ENCODE assay signal across 8 mouse cellular contexts in genomic region chr4:132731616-132732015, GRCm38 (mm10). TPM values are rescaled to one million over a fixed set of nuclear protein-coding genes. Genes with fewer than 3 reads are reported as not detected.
A peak's percentile ranks its signal among the peaks of the same experiment; 100 is the strongest.
DNase-seq lines count a peak whose midpoint lies in the region; ATAC-seq and TF ChIP-seq lines count a peak whose summit lies in the region.

No protein-coding gene starts in this region.

- no peak for TF ChIP-seq CTCF in CH12.LX (conservative IDR thresholded peaks at IDR 0.05 in 1 of 2, IDR thresholded peaks at IDR 0.05 in 1 of 2; ENCODE audit: low read depth in 2 of 2, low read length in 2 of 2)

- peaks cover 12 to 37% of the 10 kb centered on the region in 2 experiments for H3K36me3 ChIP-seq in CH12.LX (replicated peaks in 1 of 2; ENCODE audit: control insufficient read depth in 1 of 2, insufficient read depth in 1 of 2, low read length in 1 of 2)
- 0 out of 2 replicates have a peak, but pooled peaks cover 3% of the 10 kb centered on the region for H3K36me3 ChIP-seq in forebrain, embryonic 14.5 days (ENCODE audit: control insufficient read depth, insufficient read depth, low read length)
- H3K36me3 ChIP-seq in liver, embryonic 15.5 days (replicated peaks): no peaks in the 10 kb centered on the region

- DNase-seq in heart, adult 11 months: peak; percentile 91
- no peak for DNase-seq in heart, postnatal 14 days
- DNase-seq in CH12.LX (ENCODE audit: extremely low read depth): no peak
- no peak for DNase-seq in forebrain, embryonic 14.5 days (ENCODE audit: low spot score)
- DNase-seq in yolk sac, embryonic 10.5 days (ENCODE audit: low spot score): no peak
- DNase-seq in layer of hippocampus, adult 18-20 months (ENCODE audit: low spot score in 2 of 2): no peak
- DNase-seq in kidney, postnatal 4 days: no peak

- H3K4me3 ChIP-seq in CH12.LX (replicated peaks in 1 of 3; ENCODE audit: low read depth in 2 of 3, low read length in 2 of 3, poor library complexity in 1 of 3): peak overlapping the region; percentile 63 to 92 (median 77)
- peak overlapping the region; percentile 48 for H3K4me3 ChIP-seq in forebrain, embryonic 14.5 days (ENCODE audit: low read depth, low read length)
- peak overlapping the region; percentile 62 for H3K4me3 ChIP-seq in liver, embryonic 15.5 days (replicated peaks)

- H3K9ac ChIP-seq in CH12.LX (ENCODE audit: insufficient read depth, low read depth): peak overlapping the region; percentile 46
- H3K9ac ChIP-seq in forebrain, embryonic 14.5 days (ENCODE audit: low read length): peak overlapping the region; percentile 66
- peak overlapping the region; percentile 56; the same call in 1 of the 2 replicates for H3K9ac ChIP-seq in liver, embryonic 15.5 days

- TF ChIP-seq EP300 in CH12.LX (IDR thresholded peaks at IDR 0.05; ENCODE audit: low read length): no peak

- intact Hi-C loops in heart, postnatal 14 days (cut with DNase I): no loop called here

- in situ Hi-C loops in CH12.LX (cut with MboI; ENCODE audit: low pct_ligation_motif_present, low pct_unique_long_range_greater_than_20kb, low sequenced_read_pairs): no loop called here

- no peaks in the 10 kb centered on the region for H3K9me3 ChIP-seq in CH12.LX (replicated peaks; ENCODE audit: low read length)
- no peaks in the 10 kb centered on the region for H3K9me3 ChIP-seq in forebrain, embryonic 14.5 days (replicated peaks; ENCODE audit: control insufficient read depth, low read length)
- no peaks in the 10 kb centered on the region for H3K9me3 ChIP-seq in liver, embryonic 15.5 days (replicated peaks)

- ATAC-seq in forebrain, embryonic 14.5 days: no peak
- ATAC-seq in liver, embryonic 15.5 days (ENCODE audit: insufficient read depth): no peak

- no peaks in the 10 kb centered on the region for H3K79me2 ChIP-seq in CH12.LX (replicated peaks; ENCODE audit: control insufficient read depth, extremely low read depth, insufficient read depth, poor library complexity, severe bottlenecking)

- H3K4me2 ChIP-seq in CH12.LX (ENCODE audit: insufficient read depth, low read depth, poor library complexity, severe bottlenecking): peak overlapping the region; percentile 77
- peak overlapping the region; percentile 63 for H3K4me2 ChIP-seq in forebrain, embryonic 14.5 days (ENCODE audit: low read length)
- H3K4me2 ChIP-seq in liver, embryonic 15.5 days: peak overlapping the region; percentile 87

- dilution Hi-C loops in CH12.LX (cut with MboI; ENCODE audit: extremely low pct_ligation_motif_present, extremely low pct_unique_long_range_greater_than_20kb, low sequenced_read_pairs): no loop called here

- H3K4me1 ChIP-seq in CH12.LX (ENCODE audit: control insufficient read depth in 1 of 2, insufficient read depth in 2 of 2): peaks cover 2 to 36% of the 10 kb centered on the region in 2 experiments; a peak in 3 of 4 replicates
- H3K4me1 ChIP-seq in forebrain, embryonic 14.5 days (ENCODE audit: control insufficient read depth, insufficient read depth, low read length): 0 out of 2 replicates have a peak, but pooled peaks cover 2% of the 10 kb centered on the region
- peaks cover 47% of the 10 kb centered on the region for H3K4me1 ChIP-seq in liver, embryonic 15.5 days (replicated peaks)

- TF ChIP-seq RAD21 in CH12.LX (IDR thresholded peaks at IDR 0.05; ENCODE audit: low read depth, low read length): no peak

- no peak overlapping the region for H3K27ac ChIP-seq in CH12.LX (ENCODE audit: insufficient read depth, low read depth)
- H3K27ac ChIP-seq in forebrain, embryonic 14.5 days (ENCODE audit: low read depth, low read length): no peak overlapping the region
- no peak overlapping the region for H3K27ac ChIP-seq in liver, embryonic 15.5 days (replicated peaks)

- WGBS in forebrain, embryonic 14.5 days: 54% methylated on average over 12 of the region's 12 CpGs
- 28% methylated on average over 12 of the region's 12 CpGs for WGBS in liver, embryonic 15.5 days (ENCODE audit: insufficient replicate concordance)

- TF ChIP-seq POLR2A in CH12.LX (IDR thresholded peaks at IDR 0.05; ENCODE audit: low read depth, low read length): no peak

- no peaks in the 10 kb centered on the region for H3K27me3 ChIP-seq in CH12.LX (replicated peaks)
- H3K27me3 ChIP-seq in forebrain, embryonic 14.5 days (replicated peaks; ENCODE audit: control insufficient read depth, insufficient read depth, low read length): no peaks in the 10 kb centered on the region
- H3K27me3 ChIP-seq in liver, embryonic 15.5 days: no peaks in the 10 kb centered on the region

TF ChIP-seq in CH12.LX, 34 proteins besides CTCF, POLR2A, EP300 and RAD21:
- TF ChIP-seq SMC3 (IDR thresholded peaks at IDR 0.05; ENCODE audit: low read depth, low read length) (no peak), JUND (conservative IDR thresholded peaks at IDR 0.05; ENCODE audit: low read depth, low read length) (no peak), JUN (IDR thresholded peaks at IDR 0.05; ENCODE audit: insufficient read depth, low read depth, low read length) (no peak), CHD2 (IDR thresholded peaks at IDR 0.05; ENCODE audit: low read length) (no peak), CHD1 (IDR thresholded peaks at IDR 0.05; ENCODE audit: low read depth, low read length) (no peak), ETS1 (conservative IDR thresholded peaks at IDR 0.05; ENCODE audit: low read depth, low read length) (no peak), MAFK (IDR thresholded peaks at IDR 0.05; ENCODE audit: insufficient replicate concordance, low read length) (no peak), KAT2A (IDR thresholded peaks at IDR 0.05; ENCODE audit: insufficient replicate concordance, low read length) (no peak), MAZ (IDR thresholded peaks at IDR 0.05; ENCODE audit: low read depth, low read length) (no peak), GABPA (IDR thresholded peaks at IDR 0.05; ENCODE audit: insufficient replicate concordance, low read depth, low read length) (no peak), ELF1 (IDR thresholded peaks at IDR 0.05; ENCODE audit: low read depth, low read length) (no peak), UBTF (IDR thresholded peaks at IDR 0.05; ENCODE audit: low read depth, low read length) (no peak), ZNF384 (IDR thresholded peaks at IDR 0.05; ENCODE audit: low read depth, low read length) (no peak)
TF ChIP-seq in CH12.LX: peak in this region for 0.

RNA-seq across cellular contexts. Expression of gene Xkr8, which starts 0.7 kb away (rescaled TPM):
- 1 to 10 TPM; 1.9 to 2.0 TPM for total RNA-seq in heart, postnatal 14 days (2021)
- 6.2 and 8.6 TPM in 2 replicates for total RNA-seq in CH12.LX (2012; rRNA removed)
- 3.7 and 3.8 TPM in 2 replicates for total RNA-seq in CH12.LX (2014; rRNA removed)
- 4.9 and 5.5 TPM in 2 replicates for polyA plus RNA-seq in CH12.LX (2012; ENCODE audit: insufficient read length, low read depth)
- polyA plus RNA-seq in forebrain, embryonic 14.5 days (2014; fragmentation: Nextera tagmentation; extraction: Ambion mirVana): 3.2 and 6.0 TPM in 2 replicates
- 2.9 and 3.0 TPM in 2 replicates for polyA plus RNA-seq in liver, embryonic 15.5 days (2015; fragmentation: Nextera tagmentation; extraction: Ambion mirVana)
- total RNA-seq in layer of hippocampus, adult 18-20 months (2021): 1 to 10 TPM; 4.0 to 5.2 TPM

RNA-seq across cellular contexts. Expression of gene Smpdl3b, which starts 25.4 kb away (rescaled TPM):
- under 1 TPM; 0.71 to 0.98 TPM for total RNA-seq in heart, postnatal 14 days (2021)
- 20.9 and 24.0 TPM in 2 replicates for total RNA-seq in CH12.LX (2012; rRNA removed)
- 3.6 and 4.6 TPM in 2 replicates for total RNA-seq in CH12.LX (2014; rRNA removed)
- 2.9 TPM in 2 replicates for polyA plus RNA-seq in CH12.LX (2012; ENCODE audit: insufficient read length, low read depth)
- polyA plus RNA-seq in forebrain, embryonic 14.5 days (2014; fragmentation: Nextera tagmentation; extraction: Ambion mirVana): 1.3 and 1.5 TPM in 2 replicates
- 1.0 and 1.1 TPM in 2 replicates for polyA plus RNA-seq in liver, embryonic 15.5 days (2015; fragmentation: Nextera tagmentation; extraction: Ambion mirVana)
- 1 to 10 TPM; 3.6 to 4.8 TPM for total RNA-seq in layer of hippocampus, adult 18-20 months (2021)

RNA-seq across cellular contexts. Expression of gene Rpa2, which starts 36.5 kb away (rescaled TPM):
- 10 to 100 TPM; 11.2 to 12.4 TPM for total RNA-seq in heart, postnatal 14 days (2021)
- total RNA-seq in CH12.LX (2012; rRNA removed) (80.2 and 108 TPM in 2 replicates), CH12.LX (2014; rRNA removed) (142 and 157 TPM in 2 replicates)
- 97.9 and 103 TPM in 2 replicates for polyA plus RNA-seq in CH12.LX (2012; ENCODE audit: insufficient read length, low read depth)
- polyA plus RNA-seq in forebrain, embryonic 14.5 days (2014; fragmentation: Nextera tagmentation; extraction: Ambion mirVana): 79.1 and 89.1 TPM in 2 replicates
- polyA plus RNA-seq in liver, embryonic 15.5 days (2015; fragmentation: Nextera tagmentation; extraction: Ambion mirVana): 78.2 and 81.3 TPM in 2 replicates
- total RNA-seq in layer of hippocampus, adult 18-20 months (2021): 10 to 100 TPM; 14.4 to 16.4 TPM

Comparison
In these comparisons a context has a peak if more than half of its experiments do, and no peak if none do; other contexts are left out.
1. RNA of gene Rpa2, which starts 36.5 kb away (total RNA-seq): 80.2 to 157 TPM in CH12.LX; 14.4 to 16.4 TPM in layer of hippocampus, adult 18-20 months and 11.2 to 12.4 TPM in heart, postnatal 14 days; every median in the first group is over 4 times any median in the second.
2. Peak in every context shown above with its lines, with median percentiles within 50 percentile points of each other: H3K4me2 ChIP-seq, H3K4me3 ChIP-seq and H3K9ac ChIP-seq.